Mouse (Mus musculus) midbrain, embryonic 12.5 days (tissue): ENCODE data around the gene Hspa1l. TPM values are rescaled to one million over a fixed set of nuclear protein-coding genes. Genes with fewer than 3 reads are reported as not detected.
A peak's percentile ranks its signal among the peaks of the same experiment; 100 is the strongest.
"Not testable (repeated sequence)": the region's sequence is repeated elsewhere in the genome, so short reads cannot be mapped to it uniquely, and the experiment has no call there.

Experiments
- ATAC-seq: fragments of 200-750 bp; cut with Nextera tagmentation; 2 replicates; pipeline ENCODE4 v1.8.0; 2017; ENCODE audit warnings: low read depth, moderate TSS enrichment, moderate library complexity; ENCODE audit not compliant: low FRiP score
- H3K27ac ChIP-seq: fragments of 300-500 bp; sonication (generic); replicated peaks from 2 replicates; pipeline ENCODE4 v1.5.1; 2016; ENCODE audit warnings: mild to moderate bottlenecking
- H3K27me3 ChIP-seq: fragments of 300-500 bp; sonication (generic); 2 replicates; pipeline ENCODE4 v1.6.1; 2016; ENCODE audit warnings: mild to moderate bottlenecking
- H3K36me3 ChIP-seq: fragments of 300-500 bp; sonication (generic); 2 replicates; pipeline ENCODE4 v1.6.1; 2016
- H3K4me1 ChIP-seq: fragments of 300-500 bp; sonication (generic); 2 replicates; pipeline ENCODE4 v1.6.1; 2016
- H3K4me2 ChIP-seq: fragments of 300-500 bp; sonication (generic); replicated peaks from 2 replicates; pipeline ENCODE4 v1.6.1; 2016; ENCODE audit warnings: mild to moderate bottlenecking, moderate library complexity
- H3K4me3 ChIP-seq: fragments of 300-500 bp; sonication (generic); 2 replicates; pipeline ENCODE4 v1.5.1; 2016; ENCODE audit warnings: mild to moderate bottlenecking
- H3K9ac ChIP-seq: fragments of 300-500 bp; sonication (generic); replicated peaks from 2 replicates; pipeline ENCODE4 v1.6.1; 2016; ENCODE audit warnings: mild to moderate bottlenecking, moderate library complexity
- H3K9me3 ChIP-seq: fragments of 300-500 bp; sonication (generic); 2 replicates; pipeline ENCODE4 v1.6.1; 2016; ENCODE audit warnings: mild to moderate bottlenecking
- WGBS: fragments of 180-500 bp; shearing (Covaris S2); methylation state at CpG from one replicate; pipeline ENCODE4 v1.1.7; 2016; 5-methylcytosine and 5-hydroxymethylcytosine counted together
- polyA plus RNA-seq: library from polyadenylated mRNA; unstranded; fragments of >200 nt; fragmentation: Nextera tagmentation; extraction: Ambion mirVana; gene quantifications from 2 replicates; pipeline ENCODE4 v1.2.1, GENCODE M21; 2016

The Hspa1l gene
- polyA plus RNA-seq, 1 experiment from 2014 or later, result 1.1 TPM

GRCm38 (mm10) chr17:34953258-34953657 lies 19.2 kb upstream of the Hspa1l start:
- Histone ChIP-seq H3K27me3 (peaks cover 29% of the 10 kb centered on the region), H3K36me3 (peaks cover 18% of the 10 kb centered on the region), H3K9ac (no peak overlapping the region), H3K4me3 (0 out of 2 replicates have a peak overlapping the region, but pooled peaks have one; percentile 80), H3K9me3 (no peaks in the 10 kb centered on the region), H3K4me2 (0 out of 2 replicates have a peak overlapping the region, but pooled peaks have one; percentile 41), H3K4me1 (peaks cover 10% of the 10 kb centered on the region), H3K27ac (peak overlapping the region; percentile 88; the same call in 1 of the 2 replicates)
- ATAC-seq, result no peak
- WGBS, result 93% methylated on average over 3 of the region's 3 CpGs

- WGBS, result 92% methylated on average over 4 of the region's 4 CpGs
- no peak overlapping the region for H3K27ac ChIP-seq
- H3K4me1 ChIP-seq, result peaks cover 10% of the 10 kb centered on the region
- H3K4me2 ChIP-seq, result no peak overlapping the region
- no peak overlapping the region for H3K9ac ChIP-seq
- H3K27me3 ChIP-seq, result peaks cover 29% of the 10 kb centered on the region
- no peak for ATAC-seq
- H3K9me3 ChIP-seq, result no peaks in the 10 kb centered on the region
- no peak overlapping the region for H3K4me3 ChIP-seq
- H3K36me3 ChIP-seq, result peaks cover 18% of the 10 kb centered on the region
Observed at GRCm38 (mm10) chr17:34953904-34954303, 18.6 kb upstream of the Hspa1l start.

GRCm38 (mm10) chr17:34954831-34955230 lies 17.7 kb upstream of the Hspa1l start:
- Histone ChIP-seq H3K4me1 (peaks cover 16% of the 10 kb centered on the region), H3K27me3 (peaks cover 30% of the 10 kb centered on the region), H3K9me3 (no peaks in the 10 kb centered on the region), H3K27ac (no peak overlapping the region), H3K36me3 (peaks cover 12% of the 10 kb centered on the region), H3K4me2 (no peak overlapping the region), H3K9ac (0 out of 2 replicates have a peak overlapping the region, but pooled peaks have one; percentile 2), H3K4me3 (no peak overlapping the region)
- no peak for ATAC-seq
- WGBS, result 85% methylated on average over 4 of the region's 4 CpGs

- Histone ChIP-seq H3K9me3 (no peaks in the 10 kb centered on the region), H3K4me2 (no peak overlapping the region)
Observed at GRCm38 (mm10) chr17:34955884-34956283, 16.6 kb upstream of the Hspa1l start.

GRCm38 (mm10) chr17:34956340-34956739 lies 16.2 kb upstream of the Hspa1l start:
- 58% methylated on average over 1 of the region's 1 CpGs for WGBS
- peaks cover 42% of the 10 kb centered on the region for H3K27me3 ChIP-seq
- H3K27ac ChIP-seq, result no peak overlapping the region
- H3K36me3 ChIP-seq, result no peaks in the 10 kb centered on the region
- H3K4me2 ChIP-seq, result no peak overlapping the region
- peaks cover 11% of the 10 kb centered on the region for H3K4me1 ChIP-seq
- no peak overlapping the region for H3K9ac ChIP-seq
- ATAC-seq, result no peak
- no peak overlapping the region for H3K4me3 ChIP-seq
- no peaks in the 10 kb centered on the region for H3K9me3 ChIP-seq

More at GRCm38 (mm10) chr17:34955884-34956283, 16.6 kb upstream of the Hspa1l start:
- ATAC-seq, result no peak
- Histone ChIP-seq H3K27ac (no peak overlapping the region), H3K9ac (no peak overlapping the region), H3K36me3 (peaks cover 1% of the 10 kb centered on the region; the same call in 1 of the 2 replicates), H3K4me3 (no peak overlapping the region), H3K27me3 (peaks cover 39% of the 10 kb centered on the region), H3K4me1 (peaks cover 12% of the 10 kb centered on the region)
- WGBS, result 80% methylated on average over 3 of the region's 3 CpGs

- not testable (repeated sequence) for H3K9me3 ChIP-seq, H3K36me3 ChIP-seq, H3K4me3 ChIP-seq, H3K9ac ChIP-seq, H3K4me2 ChIP-seq, H3K27ac ChIP-seq, ATAC-seq
- peaks cover 51% of the 10 kb centered on the region for H3K27me3 ChIP-seq
- 17% methylated on average over 36 of the region's 40 CpGs for WGBS
- peaks cover 11% of the 10 kb centered on the region for H3K4me1 ChIP-seq
Observed at GRCm38 (mm10) chr17:34957291-34957690, 15.2 kb upstream of the Hspa1l start.

GRCm38 (mm10) chr17:34957966-34958365 lies 14.5 kb upstream of the Hspa1l start:
- not testable (repeated sequence) for H3K9me3 ChIP-seq, ATAC-seq, H3K36me3 ChIP-seq, H3K4me3 ChIP-seq, H3K4me2 ChIP-seq, H3K27ac ChIP-seq, H3K9ac ChIP-seq
- WGBS, result 26% methylated on average over 28 of the region's 40 CpGs
- Histone ChIP-seq H3K27me3 (peaks cover 58% of the 10 kb centered on the region), H3K4me1 (peaks cover 11% of the 10 kb centered on the region)

GRCm38 (mm10) chr17:34958734-34959129 lies 13.8 kb upstream of the Hspa1l start:
- not testable (repeated sequence) for H3K36me3 ChIP-seq, H3K9me3 ChIP-seq, H3K27ac ChIP-seq, H3K9ac ChIP-seq
- Histone ChIP-seq H3K4me3 (peak overlapping the region; percentile 49), H3K4me1 (peaks cover 11% of the 10 kb centered on the region), H3K4me2 (peak overlapping the region; percentile 80), H3K27me3 (peaks cover 60% of the 10 kb centered on the region)
- WGBS, result 1% methylated on average over 29 of the region's 47 CpGs
- peak; percentile 51 for ATAC-seq

GRCm38 (mm10) chr17:34959130-34959778 lies 13.2 kb upstream of the Hspa1l start, which contains the start of gene Hspa1b:
Gene Hspa1b, minus strand, starts transcription at chr17:34959238.
- peak; percentile 92 for ATAC-seq
- under 1% methylated on average over 29 of the region's 32 CpGs for WGBS
- peak within 1 kb of the TSS; percentile 75 for H3K27ac ChIP-seq

GRCm38 (mm10) chr17:34959881-34960515 lies 12.5 kb upstream of the Hspa1l start:
- 13% methylated on average over 12 of the region's 12 CpGs for WGBS
- H3K9me3 ChIP-seq, result no peaks in the 10 kb centered on the region
- peak overlapping the region; percentile 49 for H3K4me3 ChIP-seq
- H3K36me3 ChIP-seq, result no peaks in the 10 kb centered on the region
- peaks cover 11% of the 10 kb centered on the region for H3K4me1 ChIP-seq
- H3K27me3 ChIP-seq, result peaks cover 59% of the 10 kb centered on the region
- peak overlapping the region; percentile 66 for H3K9ac ChIP-seq
- H3K4me2 ChIP-seq, result peak overlapping the region; percentile 80
- H3K27ac ChIP-seq, result no peak overlapping the region
- ATAC-seq, result peak; percentile 17; the same call in 1 of the 2 replicates

More at GRCm38 (mm10) chr17:34959130-34959778, 13.2 kb upstream of the Hspa1l start, which contains the start of gene Hspa1b:
- Histone ChIP-seq H3K27me3 (peaks cover 60% of the 10 kb centered on the region), H3K4me1 (peaks cover 11% of the 10 kb centered on the region), H3K4me3 (peak within 1 kb of the TSS; percentile 49), H3K9ac (peak within 1 kb of the TSS; percentile 66), H3K4me2 (peak within 1 kb of the TSS; percentile 80)
- not testable (repeated sequence) for H3K9me3 ChIP-seq, H3K36me3 ChIP-seq

GRCm38 (mm10) chr17:34960702-34961493 lies 11.6 kb upstream of the Hspa1l start:
- Histone ChIP-seq H3K4me3 (no peak overlapping the region), H3K27me3 (peaks cover 51% of the 10 kb centered on the region), H3K9me3 (no peaks in the 10 kb centered on the region), H3K4me1 (peaks cover 11% of the 10 kb centered on the region), H3K4me2 (no peak overlapping the region), H3K27ac (no peak overlapping the region), H3K9ac (no peak overlapping the region), H3K36me3 (no peaks in the 10 kb centered on the region)
- no peak for ATAC-seq
